Mouse (Mus musculus): Measurements from ENCODE around the gene AL731706.1. TPM values are rescaled to one million over a fixed set of nuclear protein-coding genes. Genes with fewer than 3 reads are reported as not detected.

The AL731706.1 gene
- polyA plus RNA-seq, 1 experiment from 2014 or later, result 33.2 TPM

DNA sequence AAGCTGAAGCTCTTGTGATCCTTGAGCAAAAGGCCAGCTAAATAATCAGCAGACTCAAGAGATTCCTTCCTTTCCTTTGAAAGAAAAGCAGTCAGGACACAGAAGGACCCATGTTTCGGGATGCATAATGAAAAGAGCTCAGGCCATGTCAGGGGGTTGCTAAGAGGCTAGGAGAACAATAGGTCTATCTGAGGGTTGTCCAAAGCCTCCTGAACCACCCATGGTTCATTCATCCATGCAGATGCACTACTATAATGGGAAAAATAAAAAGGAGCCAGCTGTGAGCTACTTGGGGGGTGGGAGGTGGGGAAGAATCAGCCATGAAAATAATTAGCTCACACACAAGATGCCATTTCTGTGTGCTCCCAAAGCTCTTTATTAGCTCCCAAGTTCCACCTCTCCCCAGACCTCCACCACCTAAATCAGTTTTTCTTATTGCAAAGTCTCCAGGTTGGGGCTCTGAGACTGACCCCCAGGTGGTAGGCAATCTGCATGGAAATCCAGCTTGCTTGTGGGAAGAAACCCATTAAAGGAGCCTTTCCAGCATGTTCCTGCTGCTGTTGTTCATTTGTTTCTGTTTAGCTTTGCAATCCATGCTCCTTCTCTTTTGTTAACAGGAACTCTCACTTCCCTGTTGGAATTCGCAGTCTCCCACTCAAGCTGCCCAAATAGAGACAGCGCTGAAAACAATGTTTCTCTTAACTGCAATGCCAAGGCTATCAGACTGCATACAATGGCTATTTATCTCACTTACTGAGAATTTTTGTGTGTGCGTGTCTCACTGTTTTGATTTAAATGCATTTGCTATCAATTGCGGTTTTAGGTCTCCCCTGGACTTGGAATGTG, 36.4 kb downstream of the AL731706.1 start:
- no peak overlapping the region for H3K4me3 ChIP-seq (ENCODE audit: low read depth, low read length)
- no peak for TF ChIP-seq EP300 (optimal IDR thresholded peaks at IDR 0.05)
- no peak for TF ChIP-seq CTCF (IDR thresholded peaks at IDR 0.05; ENCODE audit: low read depth)
- 49% methylated on average over 5 of the region's 5 CpGs for WGBS
- no peaks in the 10 kb centered on the region for H3K36me3 ChIP-seq (ENCODE audit: control insufficient read depth, insufficient read depth, low read length)
- H3K27ac ChIP-seq (replicated peaks), result no peak overlapping the region
- DNase-seq (ENCODE audit: low spot score) (no peak), ATAC-seq (ENCODE audit: low FRiP score, low TSS enrichment) (no peak)
- H3K4me2 ChIP-seq (replicated peaks; ENCODE audit: low read depth), result no peak overlapping the region
- no peaks in the 10 kb centered on the region for H3K9me3 ChIP-seq (ENCODE audit: control insufficient read depth, low read length)
- H3K27me3 ChIP-seq (ENCODE audit: control insufficient read depth, insufficient read depth, low read length), result no peaks in the 10 kb centered on the region
- no peak overlapping the region for H3K9ac ChIP-seq (ENCODE audit: low read length)
- no peaks in the 10 kb centered on the region for H3K4me1 ChIP-seq (replicated peaks; ENCODE audit: control insufficient read depth, insufficient read depth)

DNA sequence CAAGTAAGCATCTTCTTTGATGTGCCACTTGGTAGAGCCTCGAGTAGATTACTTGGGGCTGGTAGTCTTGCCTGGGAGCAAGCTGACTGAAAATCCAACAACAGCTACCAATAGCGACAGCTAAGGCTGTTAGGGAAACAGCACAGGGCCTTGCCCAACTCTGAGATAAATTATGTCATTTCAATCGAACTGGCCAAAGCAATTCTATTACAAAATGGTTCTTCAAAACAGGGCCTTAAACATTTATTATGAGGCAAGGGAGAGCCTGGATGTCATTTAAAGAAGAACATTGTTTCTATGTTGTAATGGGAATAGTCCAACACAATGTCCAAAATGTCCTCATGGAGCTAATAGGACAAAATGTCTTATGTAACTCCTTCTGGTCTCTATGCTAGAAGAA, 40.8 kb downstream of the AL731706.1 start:
- no peak for ATAC-seq (ENCODE audit: low FRiP score, low TSS enrichment)
- no peaks in the 10 kb centered on the region for H3K4me1 ChIP-seq (replicated peaks; ENCODE audit: control insufficient read depth, insufficient read depth)

DNA sequence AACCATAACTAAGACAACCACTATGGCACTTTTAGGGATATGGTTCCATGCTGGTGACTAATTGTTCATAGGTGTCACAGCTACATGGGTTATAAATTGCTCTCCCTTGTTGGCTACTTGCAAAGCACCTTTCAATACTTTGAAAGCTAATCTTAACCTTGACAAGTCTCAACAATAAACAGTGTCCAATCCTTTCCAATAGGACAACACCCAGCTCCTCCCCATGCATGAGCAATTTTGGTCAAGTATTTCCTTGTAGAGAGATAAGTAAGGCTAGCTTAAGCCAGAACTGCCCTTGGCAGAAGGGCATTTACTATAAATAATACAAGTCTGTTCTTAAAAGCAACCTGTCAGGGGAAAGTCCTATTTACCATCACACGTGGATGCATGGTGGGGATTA, 53.2 kb downstream of the AL731706.1 start:
- H3K9me3 ChIP-seq (ENCODE audit: control insufficient read depth, low read length), result no peaks in the 10 kb centered on the region
- H3K9ac ChIP-seq (ENCODE audit: low read length), result no peak overlapping the region
- no peak overlapping the region for H3K4me2 ChIP-seq (replicated peaks; ENCODE audit: low read depth)
- ATAC-seq (ENCODE audit: low FRiP score, low TSS enrichment), result peak; percentile 96
- 19% methylated on average over 1 of the region's 1 CpGs for WGBS
- no peak overlapping the region for H3K27ac ChIP-seq (replicated peaks)
- DNase-seq (ENCODE audit: low spot score), result peak; percentile 34
- no peaks in the 10 kb centered on the region for H3K4me1 ChIP-seq (replicated peaks; ENCODE audit: control insufficient read depth, insufficient read depth)
- H3K4me3 ChIP-seq (ENCODE audit: low read depth, low read length), result no peak overlapping the region
- no peak for TF ChIP-seq CTCF (IDR thresholded peaks at IDR 0.05; ENCODE audit: low read depth)
- TF ChIP-seq EP300 (optimal IDR thresholded peaks at IDR 0.05), result no peak
- H3K36me3 ChIP-seq (ENCODE audit: control insufficient read depth, insufficient read depth, low read length), result no peaks in the 10 kb centered on the region
- H3K27me3 ChIP-seq (ENCODE audit: control insufficient read depth, insufficient read depth, low read length), result no peaks in the 10 kb centered on the region

More for the DNA sequence above, 40.8 kb downstream of the AL731706.1 start:
- Histone ChIP-seq H3K27ac (replicated peaks) (no peak overlapping the region), H3K9me3 (ENCODE audit: control insufficient read depth, low read length) (no peaks in the 10 kb centered on the region), H3K4me2 (replicated peaks; ENCODE audit: low read depth) (no peak overlapping the region), H3K36me3 (ENCODE audit: control insufficient read depth, insufficient read depth, low read length) (no peaks in the 10 kb centered on the region), H3K9ac (ENCODE audit: low read length) (no peak overlapping the region), H3K4me3 (ENCODE audit: low read depth, low read length) (no peak overlapping the region), H3K27me3 (ENCODE audit: control insufficient read depth, insufficient read depth, low read length) (no peaks in the 10 kb centered on the region)
- TF ChIP-seq EP300 (optimal IDR thresholded peaks at IDR 0.05) (no peak), CTCF (IDR thresholded peaks at IDR 0.05; ENCODE audit: low read depth) (no peak)
- 62% methylated on average over 3 of the region's 3 CpGs for WGBS
- DNase-seq (ENCODE audit: low spot score), result no peak

DNA sequence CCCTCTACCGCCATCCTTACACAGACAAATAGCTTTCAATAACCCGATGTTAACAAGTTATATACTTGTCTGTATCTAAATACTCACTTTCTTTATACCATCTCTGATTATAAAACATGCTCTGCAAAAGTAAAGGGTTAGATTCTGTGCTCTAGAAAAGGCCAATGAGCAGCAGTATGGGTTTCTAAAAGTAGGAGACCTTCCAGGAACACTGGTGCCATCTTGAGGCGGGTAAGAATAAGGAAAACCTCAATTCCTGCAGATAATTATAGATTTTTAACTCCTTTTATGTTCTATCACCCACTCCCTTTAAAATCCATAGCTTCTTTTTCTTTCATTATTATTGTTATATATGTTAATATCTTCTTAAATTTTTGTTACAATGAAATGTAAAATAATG, 55.3 kb downstream of the AL731706.1 start:
- H3K4me2 ChIP-seq (replicated peaks; ENCODE audit: low read depth), result no peak overlapping the region
- no peaks in the 10 kb centered on the region for H3K4me1 ChIP-seq (replicated peaks; ENCODE audit: control insufficient read depth, insufficient read depth)
- H3K4me3 ChIP-seq (ENCODE audit: low read depth, low read length), result no peak overlapping the region
- no peaks in the 10 kb centered on the region for H3K27me3 ChIP-seq (ENCODE audit: control insufficient read depth, insufficient read depth, low read length)
- no peak for ATAC-seq (ENCODE audit: low FRiP score, low TSS enrichment)
- no peaks in the 10 kb centered on the region for H3K9me3 ChIP-seq (ENCODE audit: control insufficient read depth, low read length)
- no peaks in the 10 kb centered on the region for H3K36me3 ChIP-seq (ENCODE audit: control insufficient read depth, insufficient read depth, low read length)
- no peak overlapping the region for H3K9ac ChIP-seq (ENCODE audit: low read length)
- TF ChIP-seq CTCF (IDR thresholded peaks at IDR 0.05; ENCODE audit: low read depth) (peak; percentile 42), EP300 (optimal IDR thresholded peaks at IDR 0.05) (no peak)
- 68% methylated on average over 3 of the region's 3 CpGs for WGBS
- no peak for DNase-seq (ENCODE audit: low spot score)
- H3K27ac ChIP-seq (replicated peaks), result no peak overlapping the region

DNA sequence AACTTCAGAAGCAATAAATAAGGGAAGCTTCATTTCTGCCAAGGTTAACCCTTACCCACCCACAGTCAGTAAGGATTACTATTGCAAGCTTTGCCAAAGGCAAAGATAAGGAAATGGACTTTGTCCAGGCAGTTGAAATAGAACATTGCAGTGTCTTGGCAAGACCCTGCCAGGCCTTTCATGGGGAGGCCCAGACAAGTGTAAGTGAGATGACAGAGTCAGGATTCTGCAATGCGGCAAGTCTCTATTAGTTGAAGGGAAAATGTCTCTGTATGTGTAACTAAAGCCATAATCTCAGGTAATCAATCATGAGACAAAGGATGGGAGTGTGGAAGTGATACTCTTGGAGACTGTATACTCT, 56.5 kb downstream of the AL731706.1 start:
- WGBS, result 53% methylated on average over 1 of the region's 1 CpGs
- Histone ChIP-seq H3K27ac (replicated peaks) (no peak overlapping the region), H3K4me2 (replicated peaks; ENCODE audit: low read depth) (no peak overlapping the region), H3K4me1 (replicated peaks; ENCODE audit: control insufficient read depth, insufficient read depth) (no peaks in the 10 kb centered on the region), H3K36me3 (ENCODE audit: control insufficient read depth, insufficient read depth, low read length) (no peaks in the 10 kb centered on the region), H3K9ac (ENCODE audit: low read length) (no peak overlapping the region), H3K4me3 (ENCODE audit: low read depth, low read length) (no peak overlapping the region), H3K9me3 (ENCODE audit: control insufficient read depth, low read length) (no peaks in the 10 kb centered on the region), H3K27me3 (ENCODE audit: control insufficient read depth, insufficient read depth, low read length) (no peaks in the 10 kb centered on the region)
- no peak for ATAC-seq (ENCODE audit: low FRiP score, low TSS enrichment)
- TF ChIP-seq EP300 (optimal IDR thresholded peaks at IDR 0.05) (no peak), CTCF (IDR thresholded peaks at IDR 0.05; ENCODE audit: low read depth) (no peak)
- DNase-seq (ENCODE audit: low spot score), result no peak

DNA sequence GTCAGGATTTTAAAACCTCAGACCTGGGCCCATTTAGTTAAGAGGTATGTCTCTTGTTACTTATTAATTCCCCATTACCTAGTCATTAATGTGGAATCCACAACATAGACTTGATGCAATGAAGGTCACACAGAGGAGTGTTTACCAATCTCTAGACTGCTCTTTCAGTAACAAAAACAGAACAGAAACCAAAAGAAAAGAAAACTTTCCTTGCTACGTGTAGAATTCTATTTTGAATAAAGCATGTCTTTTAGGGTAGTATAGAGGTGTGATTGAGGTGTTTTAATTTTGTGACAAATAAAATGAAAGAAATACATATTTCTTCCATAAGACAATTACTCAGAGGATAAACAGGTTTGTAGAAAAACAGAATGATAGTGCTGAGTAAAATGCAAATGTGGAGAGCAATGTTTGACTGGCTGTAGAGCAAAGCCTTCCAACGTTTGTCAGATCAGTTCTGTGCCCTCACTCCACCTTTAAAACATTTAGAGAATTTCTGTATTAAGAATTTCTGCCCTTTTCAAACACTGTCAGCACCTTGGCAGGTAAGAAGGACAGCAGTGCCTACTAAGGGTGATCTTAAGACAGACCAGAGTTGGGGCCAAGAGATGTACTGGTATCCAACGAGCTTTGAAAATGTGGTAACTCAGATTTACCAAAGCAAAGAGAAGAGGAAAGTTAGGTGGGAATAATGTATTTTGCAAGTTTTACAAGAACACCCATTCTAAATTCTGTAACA, 57.0 kb downstream of the AL731706.1 start:
- no peak overlapping the region for H3K4me3 ChIP-seq (ENCODE audit: low read depth, low read length)
- WGBS, result 63% methylated on average over 3 of the region's 3 CpGs
- H3K4me1 ChIP-seq (replicated peaks; ENCODE audit: control insufficient read depth, insufficient read depth), result no peaks in the 10 kb centered on the region
- TF ChIP-seq CTCF (IDR thresholded peaks at IDR 0.05; ENCODE audit: low read depth) (no peak), EP300 (optimal IDR thresholded peaks at IDR 0.05) (no peak)
- no peaks in the 10 kb centered on the region for H3K9me3 ChIP-seq (ENCODE audit: control insufficient read depth, low read length)
- H3K27me3 ChIP-seq (ENCODE audit: control insufficient read depth, insufficient read depth, low read length), result no peaks in the 10 kb centered on the region
- ATAC-seq (ENCODE audit: low FRiP score, low TSS enrichment), result no peak
- no peak overlapping the region for H3K9ac ChIP-seq (ENCODE audit: low read length)
- no peak for DNase-seq (ENCODE audit: low spot score)
- no peaks in the 10 kb centered on the region for H3K36me3 ChIP-seq (ENCODE audit: control insufficient read depth, insufficient read depth, low read length)
- no peak overlapping the region for H3K4me2 ChIP-seq (replicated peaks; ENCODE audit: low read depth)
- H3K27ac ChIP-seq (replicated peaks), result no peak overlapping the region
